Mouse (Mus musculus) kidney, adult 2 months (tissue): ENCODE results near the gene Tdrd6.

Source experiments
- CTCF ChIP-seq: fragments of 200-500 bp; conservative IDR thresholded peaks from 2 replicates; pipeline ENCODE4 v1.5.1; 2011; ENCODE audit warnings: low read depth, mild to moderate bottlenecking, control low read depth, low read length, moderate library complexity, mixed read lengths; ENCODE audit not compliant: insufficient read depth, insufficient read length
- POLR2A ChIP-seq: fragments of 200-500 bp; IDR thresholded peaks from one replicate; pipeline ENCODE4 v1.6.1; 2011; ENCODE audit warnings: low read depth, low read length, control low read depth

- TF ChIP-seq POLR2A = no peak
- no peak for TF ChIP-seq CTCF
Measured at GRCm38 (mm10) chr17:43612221-43612620, 17.9 kb downstream of the Tdrd6 start.
